Mouse (Mus musculus): ENCODE measurements around the gene Olfr1039. TPM values are rescaled to one million over a fixed set of nuclear protein-coding genes. Genes with fewer than 3 reads are reported as not detected.
"Not testable (repeated sequence)": the region's sequence is repeated elsewhere in the genome, so short reads cannot be mapped to it uniquely, and the experiment has no call there.

The Olfr1039 gene
- polyA plus RNA-seq, 1 experiment: not detected

GRCm38 (mm10) chr2:86146632-86147031, 10.9 kb upstream of the Olfr1039 start, which contains the start of gene Olfr1040:
TSS of gene Olfr1040 (minus strand) at chr2:86146732.
- no peaks in the 10 kb centered on the region for H3K9me3 ChIP-seq (replicated peaks; ENCODE audit: control insufficient read depth, insufficient read depth, low read length, poor library complexity, severe bottlenecking)

GRCm38 (mm10) chr2:86087285-86087684, 48.4 kb downstream of the Olfr1039 start, which contains the start of gene Olfr1037:
TSS of gene Olfr1037 (minus strand) at chr2:86087385.
- no peak for TF ChIP-seq EP300 (IDR thresholded peaks at IDR 0.05; ENCODE audit: insufficient read depth, low read depth, low read length)
- no peak for TF ChIP-seq POLR2A (IDR thresholded peaks at IDR 0.05; ENCODE audit: insufficient read depth, low read length)
- TF ChIP-seq CTCF (IDR thresholded peaks at IDR 0.05; ENCODE audit: low read depth, low read length): no peak
- no peaks in the 10 kb centered on the region for H3K27me3 ChIP-seq (ENCODE audit: control insufficient read depth, insufficient read depth, low read length, poor library complexity, severe bottlenecking)
- H3K4me3 ChIP-seq (ENCODE audit: low read depth, low read length): no peak within 1 kb of the TSS
- no peak within 1 kb of the TSS for H3K9ac ChIP-seq (ENCODE audit: low read depth, poor library complexity, severe bottlenecking)
- no peaks in the 10 kb centered on the region for H3K4me1 ChIP-seq (ENCODE audit: control insufficient read depth, insufficient read depth, low read length)
- no peaks in the 10 kb centered on the region for H3K9me3 ChIP-seq (replicated peaks; ENCODE audit: control insufficient read depth, insufficient read depth, low read length, poor library complexity, severe bottlenecking)
- no peaks in the 10 kb centered on the region for H3K36me3 ChIP-seq (ENCODE audit: control insufficient read depth, insufficient read depth, low read length, poor library complexity, severe bottlenecking)
- H3K27ac ChIP-seq (ENCODE audit: insufficient read depth, low read length): no peak within 1 kb of the TSS

More at GRCm38 (mm10) chr2:86146632-86147031, 10.9 kb upstream of the Olfr1039 start, which contains the start of gene Olfr1040:
- H3K27me3 ChIP-seq (ENCODE audit: control insufficient read depth, insufficient read depth, low read length, poor library complexity, severe bottlenecking): no peaks in the 10 kb centered on the region
- TF ChIP-seq CTCF (IDR thresholded peaks at IDR 0.05; ENCODE audit: low read depth, low read length) (no peak), POLR2A (IDR thresholded peaks at IDR 0.05; ENCODE audit: insufficient read depth, low read length) (no peak), EP300 (IDR thresholded peaks at IDR 0.05; ENCODE audit: insufficient read depth, low read depth, low read length) (no peak)
- H3K36me3 ChIP-seq (ENCODE audit: control insufficient read depth, insufficient read depth, low read length, poor library complexity, severe bottlenecking): no peaks in the 10 kb centered on the region
- no peaks in the 10 kb centered on the region for H3K4me1 ChIP-seq (ENCODE audit: control insufficient read depth, insufficient read depth, low read length)
- no peak within 1 kb of the TSS for H3K4me3 ChIP-seq (ENCODE audit: low read depth, low read length)
- no peak within 1 kb of the TSS for H3K9ac ChIP-seq (ENCODE audit: low read depth, poor library complexity, severe bottlenecking)
- no peak within 1 kb of the TSS for H3K27ac ChIP-seq (ENCODE audit: insufficient read depth, low read length)

GRCm38 (mm10) chr2:86080478-86080877, 55.2 kb downstream of the Olfr1039 start:
- H3K27ac ChIP-seq (ENCODE audit: insufficient read depth, low read length); H3K9me3 ChIP-seq (replicated peaks; ENCODE audit: control insufficient read depth, insufficient read depth, low read length, poor library complexity, severe bottlenecking): not testable (repeated sequence)

More at GRCm38 (mm10) chr2:86080478-86080877, 55.2 kb downstream of the Olfr1039 start:
- H3K4me1 ChIP-seq (ENCODE audit: control insufficient read depth, insufficient read depth, low read length); H3K4me3 ChIP-seq (ENCODE audit: low read depth, low read length); H3K36me3 ChIP-seq (ENCODE audit: control insufficient read depth, insufficient read depth, low read length, poor library complexity, severe bottlenecking); H3K9ac ChIP-seq (ENCODE audit: low read depth, poor library complexity, severe bottlenecking); H3K27me3 ChIP-seq (ENCODE audit: control insufficient read depth, insufficient read depth, low read length, poor library complexity, severe bottlenecking): not testable (repeated sequence)

Other genes starting within 250 kb of the Olfr1039 start
- not detected in 2 replicates for gene Olfr1024, start 230.9 kb downstream of the Olfr1039 start, polyA plus RNA-seq (2011; ENCODE audit: insufficient read depth, insufficient read length, low read depth, missing spikeins)
- not detected in 2 replicates for gene Olfr1025-ps1, start 220.7 kb downstream of the Olfr1039 start, polyA plus RNA-seq (2011; ENCODE audit: insufficient read depth, insufficient read length, low read depth, missing spikeins)
- not detected in 2 replicates for gene Olfr1026, start 214.4 kb downstream of the Olfr1039 start, polyA plus RNA-seq (2011; ENCODE audit: insufficient read depth, insufficient read length, low read depth, missing spikeins)
- gene Olfr1028, start 185.5 kb downstream of the Olfr1039 start, polyA plus RNA-seq (2011; ENCODE audit: insufficient read depth, insufficient read length, low read depth, missing spikeins): not detected in 2 replicates
- not detected in 2 replicates for gene Olfr1029, start 162.0 kb downstream of the Olfr1039 start, polyA plus RNA-seq (2011; ENCODE audit: insufficient read depth, insufficient read length, low read depth, missing spikeins)
- gene Olfr1030, start 156.7 kb downstream of the Olfr1039 start, polyA plus RNA-seq (2011; ENCODE audit: insufficient read depth, insufficient read length, low read depth, missing spikeins): not detected in 2 replicates
- gene Olfr1031, start 145.6 kb downstream of the Olfr1039 start, polyA plus RNA-seq (2011; ENCODE audit: insufficient read depth, insufficient read length, low read depth, missing spikeins): not detected in 2 replicates
- gene Olfr1032, start 130.4 kb downstream of the Olfr1039 start, polyA plus RNA-seq (2011; ENCODE audit: insufficient read depth, insufficient read length, low read depth, missing spikeins): not detected in 2 replicates
- gene Olfr1033, start 115.3 kb downstream of the Olfr1039 start, polyA plus RNA-seq (2011; ENCODE audit: insufficient read depth, insufficient read length, low read depth, missing spikeins): not detected in 2 replicates
- gene Olfr1034, start 90.1 kb downstream of the Olfr1039 start, polyA plus RNA-seq (2011; ENCODE audit: insufficient read depth, insufficient read length, low read depth, missing spikeins): not detected in 2 replicates
- gene Olfr1036, start 61.9 kb downstream of the Olfr1039 start, polyA plus RNA-seq (2011; ENCODE audit: insufficient read depth, insufficient read length, low read depth, missing spikeins): not detected in 2 replicates
- not detected in 2 replicates for gene Olfr1037, start 48.5 kb downstream of the Olfr1039 start, polyA plus RNA-seq (2011; ENCODE audit: insufficient read depth, insufficient read length, low read depth, missing spikeins)
- gene Olfr1040, start 10.8 kb upstream of the Olfr1039 start, polyA plus RNA-seq (2011; ENCODE audit: insufficient read depth, insufficient read length, low read depth, missing spikeins): not detected in 2 replicates
- not detected in 2 replicates for gene Olfr1042, start 25.9 kb upstream of the Olfr1039 start, polyA plus RNA-seq (2011; ENCODE audit: insufficient read depth, insufficient read length, low read depth, missing spikeins)
- gene Olfr1043, start 31.6 kb upstream of the Olfr1039 start, polyA plus RNA-seq (2011; ENCODE audit: insufficient read depth, insufficient read length, low read depth, missing spikeins): not detected in 2 replicates
- gene Olfr1044, start 41.9 kb upstream of the Olfr1039 start, polyA plus RNA-seq (2011; ENCODE audit: insufficient read depth, insufficient read length, low read depth, missing spikeins): not detected in 2 replicates
- not detected in 2 replicates for gene Olfr52, start 49.8 kb upstream of the Olfr1039 start, polyA plus RNA-seq (2011; ENCODE audit: insufficient read depth, insufficient read length, low read depth, missing spikeins)
- gene Olfr1045, start 67.1 kb upstream of the Olfr1039 start, polyA plus RNA-seq (2011; ENCODE audit: insufficient read depth, insufficient read length, low read depth, missing spikeins): not detected in 2 replicates
- not detected in 2 replicates for gene Olfr1046, start 83.4 kb upstream of the Olfr1039 start, polyA plus RNA-seq (2011; ENCODE audit: insufficient read depth, insufficient read length, low read depth, missing spikeins)
- gene Olfr1047, start 95.5 kb upstream of the Olfr1039 start, polyA plus RNA-seq (2011; ENCODE audit: insufficient read depth, insufficient read length, low read depth, missing spikeins): not detected in 2 replicates
- not detected in 2 replicates for gene Olfr1048, start 104.4 kb upstream of the Olfr1039 start, polyA plus RNA-seq (2011; ENCODE audit: insufficient read depth, insufficient read length, low read depth, missing spikeins)
- not detected in 2 replicates for gene Olfr1049, start 122.4 kb upstream of the Olfr1039 start, polyA plus RNA-seq (2011; ENCODE audit: insufficient read depth, insufficient read length, low read depth, missing spikeins)
- not detected in 2 replicates for gene Olfr1051, start 143.2 kb upstream of the Olfr1039 start, polyA plus RNA-seq (2011; ENCODE audit: insufficient read depth, insufficient read length, low read depth, missing spikeins)
- gene Olfr1052, start 156.5 kb upstream of the Olfr1039 start, polyA plus RNA-seq (2011; ENCODE audit: insufficient read depth, insufficient read length, low read depth, missing spikeins): not detected in 2 replicates
- not detected in 2 replicates for gene Olfr1053, start 179.4 kb upstream of the Olfr1039 start, polyA plus RNA-seq (2011; ENCODE audit: insufficient read depth, insufficient read length, low read depth, missing spikeins)
- gene Olfr1054, start 199.5 kb upstream of the Olfr1039 start, polyA plus RNA-seq (2011; ENCODE audit: insufficient read depth, insufficient read length, low read depth, missing spikeins): not detected in 2 replicates
- not detected in 2 replicates for gene Olfr1055, start 214.4 kb upstream of the Olfr1039 start, polyA plus RNA-seq (2011; ENCODE audit: insufficient read depth, insufficient read length, low read depth, missing spikeins)
- gene Olfr1056, start 226.5 kb upstream of the Olfr1039 start, polyA plus RNA-seq (2011; ENCODE audit: insufficient read depth, insufficient read length, low read depth, missing spikeins): not detected in 2 replicates
- gene Olfr1057, start 242.5 kb upstream of the Olfr1039 start, polyA plus RNA-seq (2011; ENCODE audit: insufficient read depth, insufficient read length, low read depth, missing spikeins): not detected in 2 replicates